Mouse (Mus musculus) embryonic facial prominence, embryonic 11.5 days (tissue): ENCODE data around the gene Capn2. TPM values are rescaled to one million over a fixed set of nuclear protein-coding genes. Genes with fewer than 3 reads are reported as not detected.

Source experiments
- ATAC-seq: fragments of 200-750 bp; cut with Nextera tagmentation; replicated peaks from 2 replicates; pipeline ENCODE4 v1.8.0; 2017; ENCODE audit warnings: low read depth; ENCODE audit not compliant: insufficient number of reproducible peaks, low FRiP score, low TSS enrichment
- DNase-seq: peaks from one replicate; pipeline ENCODE4 v3.0.0-alpha.2; 2015; ENCODE audit warnings: low spot score
- H3K27ac ChIP-seq: fragments of 300-500 bp; sonication (generic); replicated peaks from 2 replicates; pipeline ENCODE4 v1.5.1; 2014; ENCODE audit warnings: mild to moderate bottlenecking, low read depth, low read length, control low read depth
- H3K27me3 ChIP-seq: fragments of 300-500 bp; sonication (generic); 2 replicates; pipeline ENCODE4 v1.6.1; 2014; ENCODE audit warnings: mild to moderate bottlenecking, low read length, moderate library complexity, mixed read lengths; ENCODE audit not compliant: control insufficient read depth, insufficient read depth
- H3K36me3 ChIP-seq: fragments of 300-500 bp; sonication (generic); replicated peaks from 2 replicates; pipeline ENCODE4 v1.6.1; 2014; ENCODE audit warnings: low read depth, mild to moderate bottlenecking, low read length, moderate library complexity, mixed read lengths; ENCODE audit not compliant: control insufficient read depth, insufficient read depth
- H3K4me1 ChIP-seq: fragments of 300-500 bp; sonication (generic); 2 replicates; pipeline ENCODE4 v1.6.1; 2014; ENCODE audit warnings: low read length, mixed read lengths; ENCODE audit not compliant: control insufficient read depth, insufficient read depth
- H3K4me2 ChIP-seq: fragments of 300-500 bp; sonication (generic); 2 replicates; pipeline ENCODE4 v1.6.1; 2014; ENCODE audit warnings: low read depth, mild to moderate bottlenecking, control low read depth, low read length, moderate library complexity
- H3K4me3 ChIP-seq: fragments of 300-500 bp; sonication (generic); 2 replicates; pipeline ENCODE4 v1.5.1; 2014; ENCODE audit warnings: low read depth, low read length, control low read depth
- H3K9ac ChIP-seq: fragments of 300-500 bp; sonication (generic); replicated peaks from 2 replicates; pipeline ENCODE4 v1.6.1; 2014; ENCODE audit warnings: mild to moderate bottlenecking, control low read depth, low read length
- H3K9me3 ChIP-seq: fragments of 300-500 bp; sonication (generic); replicated peaks from 2 replicates; pipeline ENCODE4 v1.6.1; 2016; ENCODE audit warnings: mild to moderate bottlenecking, low read length, inconsistent platforms, mixed read lengths; ENCODE audit not compliant: control insufficient read depth
- WGBS: fragments of 180-500 bp; shearing (Covaris S2); extraction: QIAGEN DNeasy Blood & Tissue Kit; methylation state at CpG from one replicate; pipeline ENCODE4 v1.1.7; 2014; 5-methylcytosine and 5-hydroxymethylcytosine counted together
- polyA plus RNA-seq: library from polyadenylated mRNA; unstranded; fragments of >200 nt; fragmentation: Nextera tagmentation; extraction: Ambion mirVana; gene quantifications from 2 replicates; pipeline ENCODE4 v1.2.1, GENCODE M21; 2014

Capn2 gene
- polyA plus RNA-seq, 1 experiment from 2014 or later = 80.8 TPM

DNA sequence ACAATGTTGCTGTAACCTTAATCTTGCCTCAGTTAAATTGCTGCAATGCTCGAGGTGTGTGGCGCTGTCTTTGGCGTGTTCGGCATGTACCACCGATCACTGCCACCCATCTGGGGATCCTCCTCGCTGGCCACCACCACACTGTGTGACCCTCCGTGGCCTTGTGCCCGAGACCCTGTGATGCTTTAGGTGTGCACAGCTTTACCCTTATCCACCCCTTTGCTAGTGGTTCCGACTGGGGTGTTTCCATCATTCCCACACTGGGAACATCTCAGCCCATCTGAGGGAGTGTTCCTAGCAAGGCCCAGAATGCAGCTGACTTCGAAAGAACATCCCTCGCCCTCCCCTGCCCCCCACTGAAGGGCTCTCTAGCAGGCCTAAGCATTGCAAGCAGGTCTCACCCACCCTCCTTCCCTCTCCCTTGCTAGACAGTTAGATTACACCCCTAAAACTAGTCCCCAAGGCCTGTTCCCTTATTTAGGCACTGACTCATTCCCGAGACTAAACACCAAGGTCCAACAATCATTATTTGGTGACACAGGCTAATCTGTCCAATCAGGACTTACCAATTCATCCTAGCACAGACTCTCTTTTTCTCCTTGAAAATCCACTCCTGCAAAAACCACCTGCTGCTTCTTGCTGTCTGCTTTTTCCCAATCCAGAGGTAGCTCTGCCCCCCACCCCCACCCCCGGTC, 14.1 kb downstream of the Capn2 start:
- Histone ChIP-seq H3K36me3 (no peaks in the 10 kb centered on the region), H3K4me2 (no peak overlapping the region), H3K4me1 (peaks cover 5% of the 10 kb centered on the region), H3K4me3 (no peak overlapping the region), H3K27me3 (no peaks in the 10 kb centered on the region), H3K27ac (no peak overlapping the region), H3K9ac (no peak overlapping the region), H3K9me3 (no peaks in the 10 kb centered on the region)
- ATAC-seq (no peak), DNase-seq (no peak)
- 87% methylated on average over 13 of the region's 13 CpGs for WGBS

DNA sequence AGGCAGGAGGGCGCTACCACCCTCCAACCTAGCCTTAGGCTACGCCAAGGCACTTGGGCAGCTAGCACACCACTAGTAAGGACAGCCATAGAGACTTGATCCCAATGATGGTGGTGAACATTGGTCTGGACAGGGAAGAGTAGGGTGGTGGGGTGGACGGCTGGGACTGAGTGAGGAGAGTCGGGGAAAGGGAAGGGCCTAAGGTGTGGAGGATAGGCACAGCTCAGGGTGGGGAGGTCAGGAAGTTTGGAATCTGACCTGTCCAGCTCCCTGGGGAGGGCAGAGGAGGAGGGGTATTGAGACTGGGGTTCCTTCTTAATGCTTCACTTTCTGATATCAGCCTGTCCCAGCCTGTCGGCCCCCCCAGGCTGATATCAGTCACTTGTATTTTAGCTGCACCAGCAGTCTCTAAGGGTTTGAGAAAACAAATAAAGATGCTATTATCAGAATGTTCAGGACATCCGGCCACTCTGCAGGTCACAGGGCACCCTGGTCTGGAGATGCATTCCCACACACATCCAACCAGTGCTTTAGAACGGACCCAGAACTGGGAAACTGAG, 14.8 kb downstream of the Capn2 start:
- H3K4me1 ChIP-seq = peaks cover 5% of the 10 kb centered on the region
- DNase-seq (no peak), ATAC-seq (0 out of 2 replicates have a peak, but pooled peaks have one; percentile 11)
- no peak overlapping the region for H3K9ac ChIP-seq
- H3K27ac ChIP-seq = no peak overlapping the region
- H3K4me2 ChIP-seq = no peak overlapping the region
- no peaks in the 10 kb centered on the region for H3K36me3 ChIP-seq
- 83% methylated on average over 7 of the region's 7 CpGs for WGBS
- no peak overlapping the region for H3K4me3 ChIP-seq
- no peaks in the 10 kb centered on the region for H3K9me3 ChIP-seq
- H3K27me3 ChIP-seq = no peaks in the 10 kb centered on the region

DNA sequence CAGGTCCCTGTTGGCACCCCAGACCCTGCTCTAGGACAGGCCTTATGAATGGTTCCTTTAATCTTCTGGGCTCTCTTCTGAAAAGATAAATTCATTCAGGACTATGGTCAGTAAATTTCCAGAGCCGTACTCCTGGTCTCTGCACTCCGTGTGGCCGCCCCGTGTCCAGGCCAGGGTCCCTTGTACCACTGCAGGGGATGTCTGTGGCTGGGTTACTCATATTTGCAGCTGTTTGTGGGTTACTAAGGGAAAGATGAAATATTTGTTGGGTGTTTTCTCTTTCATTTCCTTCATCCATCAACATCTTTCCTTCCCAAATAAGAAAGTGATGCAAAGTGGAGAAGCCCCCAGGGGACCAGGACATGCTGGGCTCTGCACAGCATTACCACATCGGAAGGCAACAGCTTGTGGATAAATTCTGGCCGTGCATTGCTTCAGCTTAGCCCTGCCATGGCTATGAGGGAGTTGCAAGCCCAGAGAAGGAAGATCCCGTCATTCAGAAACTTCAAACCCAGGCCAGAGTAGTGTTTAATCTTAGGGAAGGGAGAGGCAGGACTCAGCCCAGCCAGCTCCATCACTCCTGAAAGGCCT, 15.5 kb downstream of the Capn2 start:
- no peak overlapping the region for H3K9ac ChIP-seq
- DNase-seq (no peak), ATAC-seq (no peak)
- no peaks in the 10 kb centered on the region for H3K36me3 ChIP-seq
- H3K4me2 ChIP-seq = no peak overlapping the region
- H3K4me1 ChIP-seq = peaks cover 5% of the 10 kb centered on the region
- no peaks in the 10 kb centered on the region for H3K9me3 ChIP-seq
- no peaks in the 10 kb centered on the region for H3K27me3 ChIP-seq
- no peak overlapping the region for H3K4me3 ChIP-seq
- 87% methylated on average over 7 of the region's 7 CpGs for WGBS
- H3K27ac ChIP-seq = no peak overlapping the region

DNA sequence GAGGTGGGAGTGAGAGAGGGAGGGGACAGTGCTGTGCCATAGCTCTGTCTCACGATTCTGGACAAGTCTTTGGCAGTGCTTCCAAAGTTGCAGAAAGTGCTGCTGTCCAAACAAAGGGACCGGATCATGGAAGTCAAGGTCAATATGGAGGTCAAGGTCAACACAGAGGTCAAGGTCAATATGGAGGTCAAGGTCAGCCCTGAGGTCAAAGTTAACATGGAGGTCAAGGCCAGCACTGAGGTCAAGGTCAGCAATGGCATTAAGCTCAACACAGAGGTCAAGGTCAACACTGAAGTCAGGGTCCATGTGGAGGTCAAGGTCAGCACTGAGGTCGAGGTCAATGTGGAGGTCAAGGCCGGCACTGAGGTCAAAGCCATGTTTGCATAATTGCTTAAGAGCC, 16.6 kb downstream of the Capn2 start:
- no peaks in the 10 kb centered on the region for H3K9me3 ChIP-seq
- H3K36me3 ChIP-seq = no peaks in the 10 kb centered on the region
- no peak for ATAC-seq
- H3K4me1 ChIP-seq = peaks cover 5% of the 10 kb centered on the region
- 86% methylated on average over 4 of the region's 4 CpGs for WGBS
- no peak overlapping the region for H3K4me2 ChIP-seq
- no peaks in the 10 kb centered on the region for H3K27me3 ChIP-seq
- no peak for DNase-seq
- H3K9ac ChIP-seq = no peak overlapping the region
- H3K4me3 ChIP-seq = no peak overlapping the region
- H3K27ac ChIP-seq = no peak overlapping the region

DNA sequence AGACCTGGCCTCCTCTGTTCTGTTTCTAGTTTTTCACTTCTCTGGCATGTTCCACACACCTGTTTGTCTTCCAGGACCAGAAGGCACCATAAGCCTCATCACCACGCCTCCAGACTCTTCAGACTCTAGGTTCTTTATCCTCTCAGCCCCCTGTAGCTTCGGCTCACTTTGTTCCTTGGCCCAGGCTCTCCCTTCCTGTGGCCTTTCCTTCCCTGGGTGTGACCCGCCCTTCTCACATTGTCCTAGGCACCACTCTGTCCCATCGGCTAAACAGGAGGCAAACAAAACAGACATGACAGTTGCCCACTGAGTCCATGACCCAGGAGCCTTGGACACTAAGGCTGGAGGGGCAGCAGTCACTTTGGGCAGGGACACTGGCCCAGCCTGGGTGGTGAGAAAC, 17.2 kb downstream of the Capn2 start:
- WGBS = 66% methylated on average over 4 of the region's 4 CpGs
- no peak for DNase-seq
- Histone ChIP-seq H3K9me3 (no peaks in the 10 kb centered on the region), H3K36me3 (no peaks in the 10 kb centered on the region), H3K9ac (no peak overlapping the region), H3K27me3 (no peaks in the 10 kb centered on the region), H3K4me1 (peaks cover 5% of the 10 kb centered on the region), H3K4me2 (no peak overlapping the region), H3K27ac (no peak overlapping the region), H3K4me3 (no peak overlapping the region)
- ATAC-seq = no peak

DNA sequence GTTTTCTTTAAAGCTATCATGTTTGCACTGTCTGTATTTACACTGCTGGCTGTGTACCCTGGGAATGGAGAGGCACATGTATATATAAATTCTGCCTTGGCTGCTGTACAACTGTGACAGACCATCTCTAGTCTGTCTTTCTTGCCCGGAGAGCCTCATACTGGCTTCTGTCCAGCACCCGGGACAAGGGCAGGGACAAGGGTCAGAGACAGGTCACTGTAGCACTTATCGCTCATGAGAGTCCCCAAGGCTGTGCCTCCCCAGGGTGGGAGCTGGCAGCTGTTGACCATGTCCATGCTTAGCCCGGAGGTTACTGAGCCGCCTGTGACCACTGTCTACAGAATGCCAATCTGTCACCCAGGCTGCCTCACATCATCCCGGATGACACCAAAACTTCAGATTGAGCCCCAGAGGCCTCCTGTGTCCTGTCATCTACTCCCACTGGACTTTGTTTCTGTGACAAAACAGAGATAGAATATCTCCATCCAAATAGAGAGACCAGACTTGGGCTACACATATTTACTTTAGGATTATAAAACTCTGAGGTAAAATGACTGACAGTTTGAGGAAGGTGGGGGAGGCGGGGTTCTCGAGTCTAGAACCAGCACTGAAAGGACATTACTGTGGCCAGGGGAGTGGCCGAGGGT, 17.8 kb downstream of the Capn2 start:
- peaks cover 4% of the 10 kb centered on the region for H3K4me1 ChIP-seq
- H3K9ac ChIP-seq = no peak overlapping the region
- WGBS = 78% methylated on average over 9 of the region's 9 CpGs
- H3K27ac ChIP-seq = no peak overlapping the region
- H3K36me3 ChIP-seq = no peaks in the 10 kb centered on the region
- no peaks in the 10 kb centered on the region for H3K27me3 ChIP-seq
- no peak overlapping the region for H3K4me2 ChIP-seq
- H3K9me3 ChIP-seq = no peaks in the 10 kb centered on the region
- no peak for DNase-seq
- H3K4me3 ChIP-seq = no peak overlapping the region
- ATAC-seq = no peak

DNA sequence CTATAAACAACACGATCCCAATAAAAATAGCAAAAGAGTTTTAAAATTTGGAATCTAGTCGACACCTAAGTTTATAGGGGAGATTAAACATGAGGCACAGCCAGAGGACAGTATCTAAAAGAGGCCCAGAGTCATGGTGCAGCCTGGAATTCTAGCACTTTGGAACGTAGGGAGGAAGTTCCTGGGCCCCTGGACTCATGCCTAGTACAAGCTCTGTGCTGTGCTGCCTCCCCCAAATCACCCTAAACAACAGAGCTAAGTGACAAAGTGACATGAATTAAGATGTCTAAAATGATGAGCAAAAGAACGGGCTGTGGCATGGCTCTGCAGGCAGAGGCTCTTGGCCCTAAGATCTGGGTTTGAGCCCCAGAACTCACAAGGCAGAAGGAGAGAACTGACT, 19.7 kb downstream of the Capn2 start:
- no peaks in the 10 kb centered on the region for H3K27me3 ChIP-seq

DNA sequence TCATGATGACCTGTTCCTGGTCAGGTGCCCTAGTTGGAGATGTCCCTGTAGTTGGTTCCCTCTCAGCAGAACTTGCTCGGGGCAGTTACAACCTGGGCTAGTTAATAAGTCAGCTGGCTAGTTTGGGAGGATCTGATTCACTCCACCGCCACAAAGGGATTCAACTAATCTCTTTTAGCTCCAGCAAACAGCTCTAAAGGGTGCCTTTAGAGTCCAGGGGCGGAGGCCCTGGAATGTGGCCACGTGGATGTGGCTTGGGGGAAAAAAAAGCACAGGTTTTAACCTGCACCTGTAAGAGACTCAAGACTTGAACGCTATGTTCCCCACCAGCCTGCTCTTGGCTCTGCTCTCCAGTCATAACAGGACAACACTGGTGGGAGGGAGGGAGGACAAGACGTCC, 20.7 kb downstream of the Capn2 start:
- DNase-seq (peak; percentile 17), ATAC-seq (no peak)
- H3K27ac ChIP-seq = no peak overlapping the region
- no peaks in the 10 kb centered on the region for H3K4me1 ChIP-seq
- H3K9ac ChIP-seq = no peak overlapping the region
- H3K36me3 ChIP-seq = no peaks in the 10 kb centered on the region
- no peak overlapping the region for H3K4me3 ChIP-seq
- no peaks in the 10 kb centered on the region for H3K9me3 ChIP-seq
- WGBS = 50% methylated on average over 6 of the region's 6 CpGs
- H3K4me2 ChIP-seq = no peak overlapping the region
- no peaks in the 10 kb centered on the region for H3K27me3 ChIP-seq

More for the DNA sequence above, 19.7 kb downstream of the Capn2 start:
- 65% methylated on average over 4 of the region's 4 CpGs for WGBS
- no peaks in the 10 kb centered on the region for H3K36me3 ChIP-seq
- H3K4me2 ChIP-seq = no peak overlapping the region
- no peak overlapping the region for H3K4me3 ChIP-seq
- no peaks in the 10 kb centered on the region for H3K9me3 ChIP-seq
- DNase-seq = no peak
- no peak overlapping the region for H3K9ac ChIP-seq
- H3K4me1 ChIP-seq = no peaks in the 10 kb centered on the region
- no peak overlapping the region for H3K27ac ChIP-seq
- ATAC-seq = no peak
